Mouse (Mus musculus) heart, postnatal 14 days (tissue): Measurements from ENCODE around the gene Cmtm7. TPM values are rescaled to one million over a fixed set of nuclear protein-coding genes. Genes with fewer than 3 reads are reported as not detected.
A peak's percentile ranks its signal among the peaks of the same experiment; 100 is the strongest.

Experiments
- DNase-seq, 2 experiments: peaks; one replicate each; pipeline ENCODE4 v3.0.0; 2021 to 2022
- intact Hi-C: fragments of 180-260 bp; cut with DNase I; formaldehyde crosslinking; loops from one replicate; pipeline ENCODE4 v1.15.1; 2025
- total RNA-seq, 2 experiments: library from RNA; stranded (reverse); gene quantifications; 2 replicates each; pipeline ENCODE4 v1.2.3; 2021

Gene Cmtm7
- total RNA-seq, 2 experiments from 2014 or later, result 14.9 to 21.4 TPM

DNA sequence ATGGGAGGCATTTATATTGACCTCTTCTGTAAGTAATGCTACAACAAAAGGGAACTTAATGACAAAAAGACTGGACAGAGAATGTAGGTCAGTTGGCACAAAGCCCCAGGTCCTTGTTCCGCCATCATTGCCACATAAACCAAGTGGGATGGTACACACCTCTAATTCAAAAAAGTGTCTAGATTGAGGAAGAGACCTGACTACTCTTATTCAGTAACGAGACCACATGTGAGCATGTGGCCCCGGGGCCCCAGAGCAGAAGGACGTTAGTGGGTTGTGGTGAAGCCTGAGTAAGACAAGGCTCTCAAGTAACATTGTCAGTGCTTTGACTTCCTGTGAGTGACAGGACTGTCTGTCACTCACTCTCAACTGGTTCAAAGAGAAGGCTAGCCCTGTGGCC, 11.4 kb downstream of the Cmtm7 start:
- DNase-seq, result no peak
- intact Hi-C loops, result no loop called here

DNA sequence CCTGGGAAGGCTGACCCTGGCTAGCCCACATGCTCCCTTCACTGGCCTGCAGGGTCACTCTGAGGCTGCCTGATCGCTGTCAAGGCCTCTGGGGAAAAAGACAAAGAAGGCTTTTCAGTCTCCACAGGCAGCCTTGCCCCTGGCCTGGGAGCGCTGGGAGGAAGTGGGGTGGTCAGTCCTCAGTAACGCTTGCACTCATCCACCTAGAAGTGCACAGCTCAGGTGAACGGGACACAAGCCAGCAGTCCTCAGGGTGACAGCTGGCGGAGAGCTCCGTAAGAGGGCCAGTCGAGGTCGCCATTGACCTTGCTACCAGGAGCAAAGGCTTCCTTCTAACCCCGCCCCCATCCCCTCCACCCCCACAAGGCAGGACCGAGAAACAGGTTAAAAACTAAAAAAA, 13.6 kb downstream of the Cmtm7 start:
- peak; percentile 23 to 41 for DNase-seq

GRCm38 (mm10) chr9:114767507-114767906, 14.1 kb downstream of the Cmtm7 start:
- no peak for DNase-seq
- intact Hi-C loops, result no loop called here

More for the DNA sequence above, 13.6 kb downstream of the Cmtm7 start:
- intact Hi-C loops, result no loop called here

DNA sequence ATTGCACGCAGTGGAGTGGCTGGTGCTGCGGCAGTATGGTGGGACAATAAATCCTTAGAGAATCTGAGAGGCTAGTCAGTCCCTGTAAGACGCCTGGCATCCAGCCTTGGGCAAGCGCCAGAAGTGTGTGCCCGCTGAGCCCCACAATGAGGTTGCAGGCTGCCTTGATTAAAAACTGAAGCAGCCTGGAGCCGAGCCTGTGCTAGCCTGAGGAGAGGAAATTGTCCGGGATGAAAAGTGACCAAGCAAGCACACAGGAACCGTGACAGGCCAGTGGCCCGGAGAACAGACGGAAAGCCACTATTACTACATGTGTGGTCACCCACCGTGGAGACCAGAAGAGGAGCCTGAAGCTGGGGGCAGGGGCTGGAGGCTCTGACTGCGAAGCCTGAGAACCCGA, 14.6 kb downstream of the Cmtm7 start:
- intact Hi-C loops, result no loop called here
- DNase-seq, result no peak

GRCm38 (mm10) chr9:114763341-114763740, 18.3 kb downstream of the Cmtm7 start:
- peak; percentile 31 to 50 for DNase-seq
- intact Hi-C loops, result no loop called here

- intact Hi-C loops, result no loop called here
- no peak for DNase-seq
Measured at GRCm38 (mm10) chr9:114761848-114762247, 19.8 kb downstream of the Cmtm7 start.

GRCm38 (mm10) chr9:114760353-114760752, 21.3 kb downstream of the Cmtm7 start:
- no peak for DNase-seq

DNA sequence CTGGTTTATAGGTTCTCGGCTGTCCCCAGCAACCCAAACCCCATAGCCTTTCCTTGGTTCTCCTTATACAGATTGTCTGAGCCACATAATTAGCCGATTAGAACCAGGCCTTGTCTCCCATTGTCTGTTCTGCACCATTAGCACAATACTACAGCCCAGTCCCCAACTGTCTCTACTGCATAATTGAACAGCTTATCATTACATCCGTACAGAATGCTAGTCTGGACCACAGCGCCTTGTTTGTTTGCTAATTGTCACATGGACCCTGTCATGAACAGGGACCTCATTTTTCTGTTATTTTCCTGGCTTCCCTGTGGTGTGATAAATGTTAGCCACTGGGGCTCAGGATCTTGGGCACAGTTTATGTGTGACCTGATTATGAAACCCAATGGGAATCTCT, 21.8 kb downstream of the Cmtm7 start:
- DNase-seq, result no peak
- intact Hi-C loops, result no loop called here

More at GRCm38 (mm10) chr9:114760353-114760752, 21.3 kb downstream of the Cmtm7 start:
- intact Hi-C loops, result no loop called here

GRCm38 (mm10) chr9:114758801-114759200, 22.9 kb downstream of the Cmtm7 start:
- intact Hi-C loops, result no loop called here
- no peak for DNase-seq

DNA sequence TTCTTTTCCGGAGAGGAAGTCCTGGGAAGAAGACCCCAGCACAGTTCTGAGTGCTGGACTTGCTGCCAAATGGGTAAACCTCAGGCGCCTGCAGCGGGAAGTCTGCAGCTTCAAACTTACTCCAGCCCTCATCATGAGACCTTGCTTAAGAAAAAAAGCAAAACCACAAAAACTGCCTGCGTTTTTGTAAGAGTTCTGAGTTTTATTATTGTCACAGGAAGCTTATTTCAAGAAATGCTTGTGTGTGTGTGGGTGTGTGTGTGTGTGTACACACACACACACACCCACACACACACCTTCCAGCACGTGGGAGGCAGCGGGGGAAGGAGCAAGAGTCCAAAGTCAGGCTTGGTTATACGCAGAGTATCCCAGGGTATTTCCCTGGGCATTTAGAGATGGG, 23.4 kb downstream of the Cmtm7 start:
- no peak for DNase-seq
- intact Hi-C loops, result no loop called here

DNA sequence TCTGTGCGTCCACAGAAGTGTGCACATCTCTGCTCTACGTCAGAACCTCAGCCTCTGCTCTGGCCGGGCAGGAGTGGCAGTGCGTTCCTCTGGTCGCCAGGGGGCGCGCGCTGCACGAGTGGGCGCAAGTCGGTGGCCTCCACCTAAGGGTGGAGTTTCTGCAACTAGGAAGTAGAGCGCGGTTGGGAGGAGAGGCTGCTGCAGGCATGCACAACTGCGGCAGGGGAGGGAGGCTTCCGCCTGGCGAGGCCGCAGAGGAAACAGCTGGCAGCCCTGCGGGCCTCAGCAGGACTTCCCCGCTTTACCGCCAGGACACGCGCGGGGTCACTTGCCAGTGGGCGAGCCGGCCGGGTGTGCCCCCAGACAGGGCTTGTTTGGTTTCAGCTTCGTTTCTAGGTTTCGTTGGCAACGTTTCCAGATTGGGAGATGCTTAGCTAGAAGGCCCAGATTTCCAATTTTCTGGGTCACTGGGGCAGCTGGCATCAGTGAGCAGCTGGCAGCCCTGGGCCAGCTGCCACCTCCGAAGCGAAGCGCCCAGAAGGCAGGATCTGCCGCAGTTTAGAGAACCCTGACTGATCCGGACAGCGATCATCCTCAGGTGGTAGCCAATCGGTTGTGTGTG, 28.7 kb downstream of the Cmtm7 start:
- intact Hi-C loops, result loop anchor here (5.0 kb wide), 1 partner anchor 134 kb away; no protein-coding TSS in a partner anchor
- DNase-seq, result peak; percentile 95 to 98

GRCm38 (mm10) chr9:114752311-114752710, 29.3 kb downstream of the Cmtm7 start:
- no peak for DNase-seq
- intact Hi-C loops, result loop anchor here (5.0 kb wide), 1 partner anchor 135 kb away; no protein-coding TSS in a partner anchor

- intact Hi-C loops, result loop anchor here (5.0 kb wide), 1 partner anchor 136 kb away; no protein-coding TSS in a partner anchor
- no peak for DNase-seq
Measured at GRCm38 (mm10) chr9:114751582-114751981, 30.1 kb downstream of the Cmtm7 start.

DNA sequence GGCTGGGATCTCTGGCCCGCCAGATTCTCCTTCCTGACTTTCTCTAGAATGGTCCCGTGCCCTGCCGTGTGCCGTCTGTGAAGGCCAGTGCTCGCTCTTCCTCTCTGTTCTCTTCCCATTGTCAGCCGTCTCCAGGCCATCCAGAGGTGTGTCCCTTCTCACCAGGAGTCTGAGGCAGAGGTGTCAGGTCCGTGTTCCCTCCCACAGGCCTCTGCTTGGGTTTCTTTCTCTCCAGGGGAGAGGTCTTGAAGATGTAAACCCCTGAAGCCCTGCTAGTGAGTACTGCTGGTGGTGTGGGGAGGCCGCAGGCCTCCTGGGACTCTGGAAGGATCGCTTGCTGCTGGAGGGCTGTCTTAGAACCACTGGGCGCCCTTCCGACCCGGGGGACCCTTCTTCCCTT, 34.2 kb downstream of the Cmtm7 start:
- no peak for DNase-seq
- intact Hi-C loops, result no loop called here

DNA sequence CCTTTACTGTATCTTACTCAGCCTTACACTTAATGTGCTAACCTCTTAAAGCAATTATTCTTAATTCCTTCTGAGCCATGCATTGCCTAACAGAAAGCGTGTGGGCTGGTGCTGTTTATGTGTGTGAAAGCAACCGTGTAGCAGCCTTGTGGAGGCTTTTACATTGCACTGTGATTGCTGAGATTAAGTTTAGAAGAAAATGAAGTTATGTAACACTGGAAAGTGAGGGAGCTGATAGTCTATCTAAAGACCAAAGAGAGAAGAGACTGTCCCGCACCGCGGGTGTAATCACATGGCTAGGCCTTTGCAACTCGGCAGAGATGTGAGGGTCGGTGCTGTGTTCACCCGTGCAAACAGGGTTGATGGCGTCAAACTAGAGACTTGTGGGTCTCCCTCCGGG, 34.6 kb downstream of the Cmtm7 start:
- intact Hi-C loops, result no loop called here
- no peak for DNase-seq

GRCm38 (mm10) chr9:114745654-114746053, 36.0 kb downstream of the Cmtm7 start:
- intact Hi-C loops, result no loop called here
- DNase-seq, result no peak

DNA sequence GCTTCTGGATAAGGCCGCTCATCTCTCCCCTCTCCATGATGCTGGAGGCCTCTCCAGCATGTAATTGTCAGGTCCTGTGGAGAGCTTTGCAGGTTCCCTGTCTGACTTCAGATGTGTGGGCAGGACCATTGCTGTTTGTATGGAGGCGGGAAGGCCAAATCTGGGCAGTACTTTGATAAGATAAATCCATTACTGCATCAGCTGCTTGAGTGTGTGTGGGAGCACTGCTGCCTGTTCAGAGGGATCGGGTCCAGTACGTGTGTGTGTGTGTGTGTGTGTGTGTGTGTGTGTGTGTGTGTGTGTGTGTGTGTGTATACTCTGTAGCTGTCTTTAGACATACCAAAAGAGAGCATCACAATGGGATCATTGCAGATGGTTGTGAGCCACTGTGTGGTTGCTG, 36.5 kb downstream of the Cmtm7 start:
- intact Hi-C loops, result no loop called here
- no peak for DNase-seq

- intact Hi-C loops, result no loop called here
- DNase-seq, result no peak
Measured at GRCm38 (mm10) chr9:114742731-114743130, 38.9 kb downstream of the Cmtm7 start.

GRCm38 (mm10) chr9:114740336-114740735, 41.3 kb downstream of the Cmtm7 start:
- intact Hi-C loops, result no loop called here
- no peak for DNase-seq

GRCm38 (mm10) chr9:114736442-114736841, 45.2 kb downstream of the Cmtm7 start:
- intact Hi-C loops, result no loop called here
- DNase-seq, result peak; percentile 42 to 47

GRCm38 (mm10) chr9:114733238-114733637, 48.4 kb downstream of the Cmtm7 start:
- intact Hi-C loops, result no loop called here
- DNase-seq, result no peak

DNA sequence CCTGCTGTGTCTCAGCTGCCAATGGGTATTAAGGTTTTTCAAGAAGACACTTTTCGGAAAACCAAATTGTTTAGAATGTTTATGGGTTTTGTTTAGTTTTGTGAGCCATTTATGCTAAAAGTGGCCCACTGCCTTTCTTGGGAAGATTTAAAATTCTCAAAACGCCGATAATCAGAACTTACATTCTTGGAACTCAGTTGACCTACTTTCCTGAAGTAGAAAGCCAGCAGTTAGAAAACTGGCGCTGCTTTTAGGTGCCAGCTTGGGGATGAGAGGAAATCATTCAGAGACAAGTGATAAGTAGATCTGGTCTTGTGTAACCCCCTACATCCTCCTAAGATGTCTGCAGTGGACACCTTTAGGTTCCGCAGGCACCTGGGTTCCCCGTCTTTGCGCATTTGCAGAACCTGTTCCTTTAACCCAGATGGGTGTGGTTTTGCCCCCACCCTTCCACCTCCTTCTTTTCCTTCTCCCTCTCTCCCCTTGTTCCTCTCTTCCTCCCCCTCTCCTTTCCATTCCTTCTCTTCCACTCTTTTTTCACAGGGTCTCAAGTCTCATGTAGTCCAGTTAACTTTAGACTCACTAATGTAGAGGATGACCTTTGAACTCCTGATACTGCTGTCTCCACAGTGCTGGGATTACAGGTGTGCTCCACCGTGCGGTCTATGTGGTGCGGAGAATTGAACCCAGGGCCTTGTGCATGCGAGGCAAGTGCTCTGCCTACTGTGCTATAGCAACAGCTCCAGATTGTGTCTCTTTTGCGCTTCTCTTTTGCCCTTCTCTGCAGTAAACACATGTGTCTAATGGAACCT, 49.6 kb downstream of the Cmtm7 start:
- intact Hi-C loops, result loop anchor here (2.0 kb wide), 1 partner anchor 43 kb away; the partner anchor contains the start of gene Dync1li1

More for the DNA sequence above, 49.6 kb downstream of the Cmtm7 start:
- DNase-seq, result no peak
